Mouse (Mus musculus) stomach, postnatal 0 days (tissue): ENCODE measurements around the gene Trpd52l3. TPM values are rescaled to one million over a fixed set of nuclear protein-coding genes. Genes with fewer than 3 reads are reported as not detected.

Experiments used
- ATAC-seq: fragments of 200-750 bp; cut with Nextera tagmentation; 2 replicates; pipeline ENCODE4 v1.8.0; 2017; ENCODE audit not compliant: low FRiP score, low TSS enrichment
- DNase-seq: peaks from one replicate; pipeline ENCODE4 v3.0.0-alpha.2; 2016; ENCODE audit warnings: low spot score
- H3K27ac ChIP-seq: fragments of 300-500 bp; sonication (generic); replicated peaks from 2 replicates; pipeline ENCODE4 v1.5.1; 2014; ENCODE audit warnings: mild to moderate bottlenecking, control low read depth
- H3K27me3 ChIP-seq: fragments of 300-500 bp; sonication (generic); 2 replicates; pipeline ENCODE4 v1.6.1; 2014; ENCODE audit warnings: low read length; ENCODE audit not compliant: control insufficient read depth, insufficient read depth
- H3K36me3 ChIP-seq: fragments of 300-500 bp; sonication (generic); 2 replicates; pipeline ENCODE4 v1.6.1; 2014; ENCODE audit warnings: low read length, mixed read lengths; ENCODE audit not compliant: control insufficient read depth, insufficient read depth
- H3K4me1 ChIP-seq: fragments of 300-500 bp; sonication (generic); replicated peaks from 2 replicates; pipeline ENCODE4 v1.6.1; 2014; ENCODE audit warnings: antibody characterized with exemption; ENCODE audit not compliant: control insufficient read depth, insufficient read depth
- H3K4me2 ChIP-seq: fragments of 300-500 bp; sonication (generic); replicated peaks from 2 replicates; pipeline ENCODE4 v1.6.1; 2014; ENCODE audit warnings: low read depth, mild to moderate bottlenecking, control low read depth, moderate library complexity
- H3K4me3 ChIP-seq: fragments of 300-500 bp; sonication (generic); 2 replicates; pipeline ENCODE4 v1.5.1; 2014; ENCODE audit warnings: low read depth, low read length, control low read depth
- H3K9ac ChIP-seq: fragments of 300-500 bp; sonication (generic); 2 replicates; pipeline ENCODE4 v1.6.1; 2014; ENCODE audit warnings: mild to moderate bottlenecking, low read length, control low read depth, mixed read lengths
- H3K9me3 ChIP-seq: fragments of 300-500 bp; sonication (generic); 2 replicates; pipeline ENCODE4 v1.6.1; 2016; ENCODE audit warnings: low read length; ENCODE audit not compliant: control insufficient read depth
- CTCF ChIP-seq: IDR thresholded peaks from 2 replicates; pipeline ENCODE4 v1.5.1; 2016; ENCODE audit warnings: antibody characterized with exemption, low read depth, mild to moderate bottlenecking, moderate library complexity
- EP300 ChIP-seq: optimal IDR thresholded peaks from 2 replicates; pipeline ENCODE3; 2016; ENCODE audit warnings: antibody characterized with exemption
- WGBS: fragments of 180-500 bp; shearing (Covaris S2); extraction: QIAGEN DNeasy Blood & Tissue Kit; methylation state at CpG from one replicate; pipeline ENCODE4 v1.1.7; 2014; 5-methylcytosine and 5-hydroxymethylcytosine counted together
- polyA plus RNA-seq: library from polyadenylated mRNA; unstranded; fragments of >200 nt; fragmentation: Nextera tagmentation; extraction: Ambion mirVana; gene quantifications from 2 replicates; pipeline ENCODE4 v1.2.1, GENCODE M21; 2015

The Trpd52l3 gene
- polyA plus RNA-seq, 1 experiment from 2014 or later = not detected

- Histone ChIP-seq H3K27me3 (no peaks in the 10 kb centered on the region), H3K36me3 (no peaks in the 10 kb centered on the region), H3K4me1 (peaks cover 6% of the 10 kb centered on the region; the same call in 1 of the 2 replicates), H3K9me3 (no peaks in the 10 kb centered on the region), H3K4me2 (peak overlapping the region; percentile 68), H3K27ac (peak overlapping the region; percentile 97), H3K4me3 (peak overlapping the region; percentile 98), H3K9ac (peak overlapping the region; percentile 100)
- no peak for TF ChIP-seq EP300
- no peak for TF ChIP-seq CTCF
- DNase-seq (no peak), ATAC-seq (no peak)
- WGBS = 0% methylated on average over 7 of the region's 7 CpGs
These were observed 27.9 kb downstream of the Trpd52l3 start for GRCm38 (mm10) chr19:30031468-30031931.

- no peak for DNase-seq
- TF ChIP-seq CTCF (no peak), EP300 (no peak)
- Histone ChIP-seq H3K9ac (no peak overlapping the region), H3K36me3 (no peaks in the 10 kb centered on the region), H3K27ac (no peak overlapping the region), H3K4me1 (peaks cover 6% of the 10 kb centered on the region; the same call in 1 of the 2 replicates), H3K27me3 (no peaks in the 10 kb centered on the region), H3K9me3 (no peaks in the 10 kb centered on the region), H3K4me3 (peak overlapping the region; percentile 98), H3K4me2 (peak overlapping the region; percentile 68)
- 60% methylated on average over 3 of the region's 3 CpGs for WGBS
- ATAC-seq = no peak
These were observed 28.6 kb downstream of the Trpd52l3 start for GRCm38 (mm10) chr19:30032206-30032605.

- Histone ChIP-seq H3K4me2 (no peak overlapping the region), H3K36me3 (no peaks in the 10 kb centered on the region), H3K4me1 (peaks cover 6% of the 10 kb centered on the region; the same call in 1 of the 2 replicates), H3K27ac (no peak overlapping the region), H3K9me3 (no peaks in the 10 kb centered on the region), H3K9ac (no peak overlapping the region), H3K4me3 (no peak overlapping the region), H3K27me3 (no peaks in the 10 kb centered on the region)
- ATAC-seq (no peak), DNase-seq (no peak)
- no peak for TF ChIP-seq CTCF
- TF ChIP-seq EP300 = no peak
- 58% methylated on average over 3 of the region's 3 CpGs for WGBS
These were observed 31.8 kb downstream of the Trpd52l3 start for GRCm38 (mm10) chr19:30035361-30035760.

- no peak overlapping the region for H3K9ac ChIP-seq
- H3K4me2 ChIP-seq = no peak overlapping the region
- no peak for TF ChIP-seq CTCF
- TF ChIP-seq EP300 = no peak
- no peaks in the 10 kb centered on the region for H3K27me3 ChIP-seq
- ATAC-seq (no peak), DNase-seq (no peak)
- H3K9me3 ChIP-seq = no peaks in the 10 kb centered on the region
- H3K4me3 ChIP-seq = no peak overlapping the region
- no peaks in the 10 kb centered on the region for H3K4me1 ChIP-seq
- H3K27ac ChIP-seq = no peak overlapping the region
- no peaks in the 10 kb centered on the region for H3K36me3 ChIP-seq
- WGBS = 81% methylated on average over 2 of the region's 2 CpGs
These were observed 40.1 kb downstream of the Trpd52l3 start for GRCm38 (mm10) chr19:30043691-30044090.

GRCm38 (mm10) chr19:30044630-30045029 is 41.0 kb downstream of the Trpd52l3 start:
- no peaks in the 10 kb centered on the region for H3K4me1 ChIP-seq
- H3K4me3 ChIP-seq = no peak overlapping the region
- H3K27me3 ChIP-seq = no peaks in the 10 kb centered on the region
- H3K27ac ChIP-seq = no peak overlapping the region
- no peak for ATAC-seq
- H3K9me3 ChIP-seq = no peaks in the 10 kb centered on the region
- H3K36me3 ChIP-seq = no peaks in the 10 kb centered on the region
- WGBS = 98% methylated on average over 1 of the region's 1 CpGs
- no peak overlapping the region for H3K9ac ChIP-seq
- peak; percentile 30 for TF ChIP-seq CTCF
- no peak for TF ChIP-seq EP300
- no peak overlapping the region for H3K4me2 ChIP-seq
- no peak for DNase-seq

GRCm38 (mm10) chr19:30045857-30046256 is 42.3 kb downstream of the Trpd52l3 start:
- ATAC-seq (no peak), DNase-seq (no peak)
- H3K27ac ChIP-seq = no peak overlapping the region
- no peak overlapping the region for H3K4me3 ChIP-seq
- TF ChIP-seq EP300 (no peak), CTCF (peak; percentile 58)
- no peaks in the 10 kb centered on the region for H3K9me3 ChIP-seq
- WGBS = 71% methylated on average over 1 of the region's 1 CpGs
- H3K4me2 ChIP-seq = no peak overlapping the region
- H3K4me1 ChIP-seq = no peaks in the 10 kb centered on the region
- no peaks in the 10 kb centered on the region for H3K36me3 ChIP-seq
- no peak overlapping the region for H3K9ac ChIP-seq
- H3K27me3 ChIP-seq = no peaks in the 10 kb centered on the region
